Mouse (Mus musculus): ENCODE data around the gene Gpr173.
"Not testable (repeated sequence)": the region's sequence is repeated elsewhere in the genome, so short reads cannot be mapped to it uniquely, and the experiment has no call there.

DNA sequence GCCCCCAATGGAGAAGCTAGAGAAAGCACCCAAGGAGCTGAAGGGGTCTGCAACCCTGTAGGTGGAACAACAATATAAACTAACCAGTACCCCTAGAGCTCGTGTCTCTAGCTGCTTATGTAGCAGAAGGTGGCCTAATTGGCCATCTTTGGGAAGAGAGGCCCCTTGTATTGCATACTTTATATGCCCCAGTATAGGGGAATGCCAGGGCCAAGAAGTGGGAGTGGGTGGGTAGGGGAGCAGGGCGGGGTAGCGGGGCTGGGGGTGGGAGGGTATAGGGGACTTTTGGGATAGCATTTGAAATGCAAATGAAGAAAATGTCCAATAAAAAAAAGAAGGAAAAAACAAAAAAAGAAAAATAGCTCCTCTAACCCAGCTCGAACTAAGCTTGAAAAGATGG lies 32.4 kb downstream of the Gpr173 start:
- not testable (repeated sequence) for TF ChIP-seq CTCF (IDR thresholded peaks at IDR 0.05; ENCODE audit: control insufficient read depth, insufficient read depth, insufficient read length); MAX (IDR thresholded peaks at IDR 0.05); MYOD1 (IDR thresholded peaks at IDR 0.05; ENCODE audit: control insufficient read depth, insufficient read length, low read depth); USF1 (IDR thresholded peaks at IDR 0.05; ENCODE audit: low read depth); MYOG (IDR thresholded peaks at IDR 0.05; ENCODE audit: control insufficient read depth, extremely low read depth, insufficient read length)

Data from C2C12 (cell line).